Mouse (Mus musculus) heart, postnatal 0 days (tissue): ENCODE measurements around the gene Asb16. TPM values are rescaled to one million over a fixed set of nuclear protein-coding genes. Genes with fewer than 3 reads are reported as not detected.
A peak's percentile ranks its signal among the peaks of the same experiment; 100 is the strongest.

Experiments
- ATAC-seq: fragments of 200-750 bp; cut with Nextera tagmentation; 2 replicates; pipeline ENCODE4 v1.8.0; 2017; ENCODE audit warnings: low read depth, moderate number of reproducible peaks, moderate library complexity; ENCODE audit not compliant: insufficient read depth
- DNase-seq: peaks from one replicate; pipeline ENCODE4 v3.0.0-alpha.2; 2016; ENCODE audit warnings: low spot score
- H3K27ac ChIP-seq: fragments of 300-500 bp; sonication (generic); 2 replicates; pipeline ENCODE4 v1.5.1; 2014; ENCODE audit warnings: low read depth, mild to moderate bottlenecking
- H3K27me3 ChIP-seq: fragments of 300-500 bp; sonication (generic); 2 replicates; pipeline ENCODE4 v1.6.1; 2014; ENCODE audit warnings: low read length, mixed read lengths; ENCODE audit not compliant: control insufficient read depth, insufficient read depth
- H3K36me3 ChIP-seq: fragments of 300-500 bp; sonication (generic); replicated peaks from 2 replicates; pipeline ENCODE4 v1.6.1; 2014; ENCODE audit warnings: low read length, mixed read lengths; ENCODE audit not compliant: control insufficient read depth, insufficient read depth
- H3K4me1 ChIP-seq: fragments of 300-500 bp; sonication (generic); 2 replicates; pipeline ENCODE4 v1.6.1; 2014; ENCODE audit warnings: antibody characterized with exemption; ENCODE audit not compliant: control insufficient read depth, insufficient read depth
- H3K4me2 ChIP-seq: fragments of 300-500 bp; sonication (generic); 2 replicates; pipeline ENCODE4 v1.6.1; 2014; ENCODE audit warnings: low read depth, mild to moderate bottlenecking, low read length, moderate library complexity
- H3K4me3 ChIP-seq: fragments of 300-500 bp; sonication (generic); 2 replicates; pipeline ENCODE4 v1.5.1; 2014; ENCODE audit warnings: low read depth, low read length
- H3K9ac ChIP-seq: fragments of 300-500 bp; sonication (generic); replicated peaks from 2 replicates; pipeline ENCODE4 v1.6.1; 2014; ENCODE audit warnings: low read depth, low read length, mixed read lengths
- H3K9me3 ChIP-seq: fragments of 300-500 bp; sonication (generic); replicated peaks from 2 replicates; pipeline ENCODE4 v1.6.1; 2016; ENCODE audit warnings: low read length; ENCODE audit not compliant: control insufficient read depth
- CTCF ChIP-seq: IDR thresholded peaks from 2 replicates; pipeline ENCODE4 v1.5.1; 2016; ENCODE audit warnings: antibody characterized with exemption, control low read depth, low read depth
- EP300 ChIP-seq: IDR thresholded peaks from 2 replicates; pipeline ENCODE4 v1.6.1; 2016; ENCODE audit warnings: antibody characterized with exemption, low read depth
- WGBS: fragments of 180-500 bp; shearing (Covaris S2); extraction: QIAGEN DNeasy Blood & Tissue Kit; methylation state at CpG from one replicate; pipeline ENCODE4 v1.1.7; 2014; 5-methylcytosine and 5-hydroxymethylcytosine counted together
- polyA plus RNA-seq: library from polyadenylated mRNA; unstranded; fragments of >200 nt; fragmentation: Nextera tagmentation; extraction: Ambion mirVana; gene quantifications from 2 replicates; pipeline ENCODE4 v1.2.1, GENCODE M21; 2015
- total RNA-seq: library from RNA; depleted of rRNA; stranded (reverse); fragments of >200 nt; gene quantifications from 2 replicates; pipeline ENCODE4 v1.2.3, GENCODE M21; 2014; ENCODE audit warnings: low replicate concordance

The Asb16 gene
- total and polyA plus RNA-seq, 2 experiments from 2014 or later: 0.07 to 0.99 TPM

DNA sequence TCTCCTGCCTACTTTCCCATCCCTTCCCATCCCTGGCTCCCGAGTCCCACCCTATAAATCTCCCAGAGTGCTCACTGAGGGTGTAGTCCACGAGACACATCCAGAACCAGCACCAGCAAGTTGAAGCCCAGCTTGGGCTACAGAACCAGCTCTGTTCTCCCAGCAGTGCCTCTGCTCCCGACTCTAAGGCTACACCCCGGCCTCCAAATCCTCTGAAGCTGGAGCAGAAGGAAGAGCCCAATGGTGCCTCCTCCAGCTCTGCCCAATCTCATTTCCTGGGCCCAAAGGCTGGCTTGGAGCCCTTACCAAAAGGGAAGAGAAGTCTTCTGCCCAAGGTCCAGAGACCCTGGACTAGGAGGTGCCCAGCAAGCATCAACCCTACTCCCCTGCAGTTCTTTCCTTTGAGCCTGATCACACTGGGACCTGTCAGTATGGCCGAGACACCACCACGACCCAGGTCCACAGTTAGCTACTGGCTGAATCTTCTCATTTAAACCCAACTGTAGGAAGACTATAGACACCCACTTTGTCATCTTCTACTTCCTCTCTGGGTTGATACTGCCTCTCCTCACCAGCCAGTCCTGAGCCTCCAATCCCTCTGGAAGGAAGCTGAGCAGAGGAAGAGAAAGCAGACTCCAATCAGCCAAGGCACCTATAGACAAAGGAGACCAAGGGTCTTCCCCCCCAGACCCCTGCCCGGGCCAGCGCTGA lies 47.1 kb upstream of the Asb16 start:
- TF ChIP-seq CTCF (no peak), EP300 (no peak)
- WGBS: 86% methylated on average over 8 of the region's 8 CpGs
- peaks cover 5% of the 10 kb centered on the region; the same call in 1 of the 2 replicates for H3K36me3 ChIP-seq
- H3K4me1 ChIP-seq: peaks cover 71% of the 10 kb centered on the region
- no peak overlapping the region for H3K27ac ChIP-seq
- no peak for DNase-seq
- no peaks in the 10 kb centered on the region for H3K27me3 ChIP-seq
- H3K4me3 ChIP-seq: no peak overlapping the region
- H3K9ac ChIP-seq: no peak overlapping the region
- H3K4me2 ChIP-seq: no peak overlapping the region
- no peak for ATAC-seq
- H3K9me3 ChIP-seq: no peaks in the 10 kb centered on the region

DNA sequence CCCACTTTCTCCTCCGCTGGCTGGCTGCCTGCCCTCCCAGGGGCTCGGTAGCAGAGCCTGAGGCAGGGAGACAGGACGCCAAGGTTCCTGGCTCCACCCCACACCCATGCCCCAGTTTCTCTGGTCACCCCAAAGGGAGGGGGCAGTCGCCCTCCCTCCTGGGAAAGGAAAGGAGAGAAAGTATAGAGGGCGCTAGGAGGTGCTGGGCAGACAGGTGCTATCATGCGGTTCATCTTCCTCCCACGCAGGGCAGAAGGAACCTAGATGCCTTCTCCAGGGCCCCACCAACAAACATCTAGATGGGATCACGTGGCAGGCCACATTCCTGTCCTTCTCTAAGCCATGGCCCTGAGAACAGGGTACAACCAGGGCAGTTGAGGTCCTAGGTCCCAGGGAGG lies 46.6 kb upstream of the Asb16 start:
- H3K4me1 ChIP-seq: peaks cover 72% of the 10 kb centered on the region
- H3K4me3 ChIP-seq: no peak overlapping the region
- H3K9me3 ChIP-seq: no peaks in the 10 kb centered on the region
- no peak overlapping the region for H3K4me2 ChIP-seq
- peaks cover 5% of the 10 kb centered on the region; the same call in 1 of the 2 replicates for H3K36me3 ChIP-seq
- DNase-seq (no peak), ATAC-seq (no peak)
- H3K9ac ChIP-seq: no peak overlapping the region
- H3K27me3 ChIP-seq: no peaks in the 10 kb centered on the region
- H3K27ac ChIP-seq: no peak overlapping the region
- TF ChIP-seq EP300: no peak
- no peak for TF ChIP-seq CTCF
- 63% methylated on average over 8 of the region's 8 CpGs for WGBS

DNA sequence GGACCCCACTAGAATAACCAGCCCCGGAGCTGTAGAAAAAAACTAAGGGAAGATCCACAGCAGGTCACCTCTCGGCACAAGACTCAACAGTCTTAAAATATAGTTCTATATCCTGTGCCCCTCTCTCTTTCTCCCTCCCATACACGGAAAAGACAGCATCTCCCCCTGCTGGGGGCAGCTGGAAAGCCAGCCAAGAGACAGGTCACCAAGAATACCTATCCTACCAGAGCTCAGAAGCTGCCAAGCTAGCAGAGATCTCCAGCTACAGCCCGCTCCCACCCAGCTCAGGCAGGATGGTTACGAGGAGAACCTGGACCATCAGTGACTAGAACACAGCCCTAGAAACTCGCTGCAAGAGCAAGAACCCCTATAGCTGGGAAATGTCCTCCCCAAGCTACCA lies 45.4 kb upstream of the Asb16 start:
- Histone ChIP-seq H3K4me2 (no peak overlapping the region), H3K27ac (no peak overlapping the region), H3K36me3 (peaks cover 5% of the 10 kb centered on the region; the same call in 1 of the 2 replicates), H3K4me1 (peaks cover 73% of the 10 kb centered on the region), H3K27me3 (no peaks in the 10 kb centered on the region), H3K9me3 (no peaks in the 10 kb centered on the region), H3K4me3 (no peak overlapping the region), H3K9ac (no peak overlapping the region)
- ATAC-seq (no peak), DNase-seq (peak; percentile 75)
- 24% methylated on average over 6 of the region's 6 CpGs for WGBS
- TF ChIP-seq CTCF (peak; percentile 73), EP300 (no peak)

DNA sequence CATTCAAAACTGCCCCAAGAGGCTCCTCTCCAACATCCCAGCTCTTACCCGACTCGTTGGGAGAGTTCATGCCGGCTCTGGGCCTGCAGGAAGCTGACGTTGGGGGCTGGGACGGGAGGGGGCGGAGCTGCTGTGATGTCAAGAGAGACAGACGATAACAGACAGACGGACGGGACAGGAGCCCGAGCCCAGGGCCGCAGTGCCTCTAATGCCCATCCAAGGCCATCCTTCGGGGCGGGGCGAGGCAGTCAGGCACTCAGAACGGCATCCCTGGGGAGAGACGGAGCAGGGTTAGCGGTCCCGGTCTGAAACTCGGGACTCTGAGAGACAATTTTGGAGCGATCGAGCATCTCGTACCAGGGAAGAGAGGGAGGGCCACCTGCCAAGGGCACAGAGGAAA lies 43.9 kb upstream of the Asb16 start:
- no peak for DNase-seq
- WGBS: 16% methylated on average over 22 of the region's 22 CpGs

DNA sequence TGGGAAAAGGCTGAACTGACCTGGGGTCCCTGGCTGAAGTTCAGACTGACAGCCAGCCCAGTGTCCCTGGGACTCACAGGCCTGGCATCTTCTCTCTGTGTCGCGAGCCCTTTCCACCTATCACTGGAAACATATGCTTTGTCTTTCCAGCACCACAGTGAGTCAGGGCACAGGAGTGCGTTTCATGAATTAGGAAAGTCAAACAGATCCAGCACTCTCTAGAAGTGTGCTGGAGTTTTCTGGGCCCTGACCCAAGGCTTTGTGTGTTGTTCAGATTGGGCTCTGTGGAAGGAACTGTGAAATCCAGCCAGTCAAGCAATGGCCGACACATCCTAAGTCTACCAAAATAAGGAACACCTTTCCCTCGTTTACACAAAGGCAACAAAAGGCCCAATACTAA lies 43.3 kb upstream of the Asb16 start:
- no peaks in the 10 kb centered on the region for H3K9me3 ChIP-seq
- H3K4me3 ChIP-seq: no peak overlapping the region
- H3K27me3 ChIP-seq: no peaks in the 10 kb centered on the region
- H3K36me3 ChIP-seq: peaks cover 5% of the 10 kb centered on the region; the same call in 1 of the 2 replicates
- H3K9ac ChIP-seq: no peak overlapping the region
- H3K4me2 ChIP-seq: peak overlapping the region; percentile 57; the same call in 1 of the 2 replicates
- WGBS: 48% methylated on average over 5 of the region's 5 CpGs
- H3K4me1 ChIP-seq: peaks cover 61% of the 10 kb centered on the region
- DNase-seq: no peak
- ATAC-seq: no peak
- TF ChIP-seq EP300: no peak
- TF ChIP-seq CTCF: no peak
- H3K27ac ChIP-seq: peak overlapping the region; percentile 27; the same call in 1 of the 2 replicates

More for the DNA sequence above, 43.9 kb upstream of the Asb16 start:
- peaks cover 5% of the 10 kb centered on the region; the same call in 1 of the 2 replicates for H3K36me3 ChIP-seq
- TF ChIP-seq CTCF (no peak), EP300 (no peak)
- peaks cover 66% of the 10 kb centered on the region for H3K4me1 ChIP-seq
- H3K9ac ChIP-seq: no peak overlapping the region; the same call in 1 of the 2 replicates
- H3K27ac ChIP-seq: peak overlapping the region; percentile 27; the same call in 1 of the 2 replicates
- H3K27me3 ChIP-seq: no peaks in the 10 kb centered on the region
- no peak for ATAC-seq
- H3K4me2 ChIP-seq: peak overlapping the region; percentile 57
- peak overlapping the region; percentile 12; the same call in 1 of the 2 replicates for H3K4me3 ChIP-seq
- H3K9me3 ChIP-seq: no peaks in the 10 kb centered on the region
